13 mouse cellular contexts compared by ENCODE assay signal in genomic region chr16:10727630-10728029, GRCm38 (mm10).
"Had no signal": no experiment of that assay in that cellular context is flagged by ENCODE, and none has a peak within 500 bp of the region (broad histone marks: within the 10 kb centered on the region; RNA-seq: fewer than 3 reads in every experiment).

No protein-coding gene starts in this region.

- DNase-seq: kidney, adult 11 months; kidney, adult 9 months; kidney, postnatal 25 days; layer of hippocampus, adult 9-11 months; liver, embryonic 13.5 days; thymus, adult 18-20 months; thymus, postnatal 36 days had no signal

- H3K4me2 ChIP-seq: intestine, embryonic 15.5 days; liver, embryonic 13.5 days; midbrain, embryonic 12.5 days; midbrain, embryonic 15.5 days had no signal

- H3K36me3 ChIP-seq: intestine, embryonic 15.5 days; liver, embryonic 13.5 days; midbrain, embryonic 12.5 days; midbrain, embryonic 15.5 days had no signal

- H3K27me3 ChIP-seq: intestine, embryonic 15.5 days; liver, embryonic 13.5 days; midbrain, embryonic 12.5 days; midbrain, embryonic 15.5 days had no signal

- H3K9me3 ChIP-seq: intestine, embryonic 15.5 days; liver, embryonic 13.5 days; midbrain, embryonic 12.5 days; midbrain, embryonic 15.5 days had no signal

- H3K4me1 ChIP-seq: midbrain, embryonic 15.5 days had no signal

- ATAC-seq: intestine, embryonic 15.5 days; midbrain, embryonic 15.5 days had no signal

- H3K4me3 ChIP-seq: intestine, embryonic 15.5 days; layer of hippocampus, adult 2 months; liver, embryonic 13.5 days; midbrain, embryonic 12.5 days; midbrain, embryonic 15.5 days had no signal

- H3K9ac ChIP-seq: intestine, embryonic 15.5 days; liver, embryonic 13.5 days; midbrain, embryonic 12.5 days; midbrain, embryonic 15.5 days had no signal

- H3K27ac ChIP-seq: intestine, embryonic 15.5 days; kidney, postnatal 0 days; layer of hippocampus, adult 2 months; liver, embryonic 13.5 days; macrophage; midbrain, embryonic 12.5 days; midbrain, embryonic 15.5 days had no signal
